Comparison of ENCODE assay signal across 18 mouse cellular contexts in the genomic region with DNA sequence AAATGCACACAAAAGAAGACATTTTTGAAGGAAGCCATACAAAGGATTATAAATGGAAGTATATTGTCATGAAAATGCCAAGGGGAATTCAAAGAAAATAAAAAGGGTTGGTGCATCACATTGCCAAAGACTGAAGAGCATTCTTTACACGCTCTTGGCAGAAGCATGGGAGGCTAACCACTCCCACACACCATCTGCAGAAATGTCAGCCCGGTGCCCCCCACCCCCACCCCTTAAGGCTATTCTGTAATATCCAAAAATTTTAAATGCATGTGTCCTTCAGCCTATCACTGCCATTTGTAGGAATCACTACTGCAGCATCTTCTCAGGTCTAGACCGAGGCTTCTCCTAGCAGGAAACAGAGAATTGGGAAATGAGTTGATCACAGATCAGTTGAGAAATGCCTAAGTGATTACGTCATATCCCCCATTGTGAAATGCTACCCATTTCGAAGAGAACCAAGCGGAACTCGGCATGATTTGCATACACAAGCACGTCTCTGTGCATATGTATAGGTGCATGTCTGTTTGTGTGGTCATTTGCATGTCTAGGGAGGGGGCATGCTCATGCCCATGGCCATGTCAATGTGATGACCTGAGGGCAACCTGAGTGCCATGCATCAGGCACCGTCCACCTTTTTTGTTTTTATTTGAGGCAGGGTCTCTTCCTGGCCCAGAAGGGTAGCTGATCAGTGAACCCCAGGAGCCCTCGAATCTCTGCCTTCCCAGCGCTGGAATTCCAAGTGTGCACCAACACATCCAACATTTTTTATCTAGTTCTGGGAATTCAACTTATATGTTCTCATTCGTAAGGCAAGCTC.
DNase-seq lines count a peak whose midpoint lies in the region; ATAC-seq and TF ChIP-seq lines count a peak whose summit lies in the region.
"Had no signal": no experiment of that assay in that cellular context is flagged by ENCODE, and none has a peak within 500 bp of the region (broad histone marks: within the 10 kb centered on the region; RNA-seq: fewer than 3 reads in every experiment).

No protein-coding gene starts in this region.

- no peak for ATAC-seq in hindbrain, embryonic 13.5 days (ENCODE audit: low FRiP score)
- no peak for ATAC-seq in midbrain, embryonic 11.5 days (ENCODE audit: low FRiP score)
- ATAC-seq in midbrain, postnatal 0 days (ENCODE audit: low FRiP score) = no peak
- peak; percentile 99 for ATAC-seq in megakaryocyte, adult 5-6 weeks (ENCODE audit: poor library complexity, severe bottlenecking)
- ATAC-seq: midbrain, embryonic 15.5 days had no signal

- H3K9ac ChIP-seq in hindbrain, embryonic 13.5 days = no peak overlapping the region
- H3K9ac ChIP-seq in midbrain, embryonic 11.5 days (ENCODE audit: low read length) = no peak overlapping the region
- H3K9ac ChIP-seq in midbrain, postnatal 0 days (replicated peaks; ENCODE audit: low read length, poor library complexity, severe bottlenecking) = no peak overlapping the region
- H3K9ac ChIP-seq: embryonic facial prominence, embryonic 13.5 days; midbrain, embryonic 15.5 days; neural tube, embryonic 12.5 days had no signal

- no peak overlapping the region for H3K4me3 ChIP-seq in hindbrain, embryonic 13.5 days
- no peak overlapping the region for H3K4me3 ChIP-seq in hindbrain, embryonic 10.5 days
- H3K4me3 ChIP-seq in midbrain, embryonic 11.5 days (ENCODE audit: low read depth, low read length) = no peak overlapping the region
- H3K4me3 ChIP-seq in midbrain, postnatal 0 days (ENCODE audit: low read depth, low read length) = no peak overlapping the region
- H3K4me3 ChIP-seq: embryonic facial prominence, embryonic 13.5 days; midbrain, embryonic 15.5 days; neural tube, embryonic 12.5 days had no signal

- peaks cover 12% of the 10 kb centered on the region for H3K4me1 ChIP-seq in hindbrain, embryonic 13.5 days (replicated peaks)
- H3K4me1 ChIP-seq in hindbrain, embryonic 10.5 days (replicated peaks) = peaks cover 22% of the 10 kb centered on the region
- H3K4me1 ChIP-seq in midbrain, embryonic 11.5 days (ENCODE audit: control insufficient read depth, insufficient read depth, low read length) = peaks cover 6% of the 10 kb centered on the region; the same call in 1 of the 2 replicates
- H3K4me1 ChIP-seq in midbrain, postnatal 0 days (ENCODE audit: insufficient read depth, low read length) = no peaks in the 10 kb centered on the region

- 0 out of 2 replicates have a peak overlapping the region, but pooled peaks have one; percentile 23 for H3K27ac ChIP-seq in hindbrain, embryonic 13.5 days
- H3K27ac ChIP-seq in hindbrain, embryonic 10.5 days = no peak overlapping the region
- no peak overlapping the region for H3K27ac ChIP-seq in midbrain, embryonic 11.5 days (ENCODE audit: low read depth, low read length)
- no peak overlapping the region for H3K27ac ChIP-seq in midbrain, postnatal 0 days (ENCODE audit: low read depth, low read length)
- H3K27ac ChIP-seq: embryonic facial prominence, embryonic 13.5 days; midbrain, embryonic 15.5 days; neural tube, embryonic 12.5 days had no signal

- no peak overlapping the region for H3K4me2 ChIP-seq in hindbrain, embryonic 13.5 days
- H3K4me2 ChIP-seq in midbrain, embryonic 11.5 days = no peak overlapping the region
- H3K4me2 ChIP-seq in midbrain, postnatal 0 days (ENCODE audit: low read depth, low read length, poor library complexity, severe bottlenecking) = no peak overlapping the region
- H3K4me2 ChIP-seq: embryonic facial prominence, embryonic 13.5 days; heart, embryonic 11.5 days; midbrain, embryonic 15.5 days; neural tube, embryonic 12.5 days had no signal

- H3K9me3 ChIP-seq in hindbrain, embryonic 13.5 days = no peaks in the 10 kb centered on the region
- H3K9me3 ChIP-seq in hindbrain, embryonic 10.5 days = no peaks in the 10 kb centered on the region
- no peaks in the 10 kb centered on the region; the same call in 1 of the 2 replicates for H3K9me3 ChIP-seq in midbrain, embryonic 11.5 days (ENCODE audit: control insufficient read depth, low read length)
- no peaks in the 10 kb centered on the region for H3K9me3 ChIP-seq in midbrain, postnatal 0 days (ENCODE audit: low read length)
- H3K9me3 ChIP-seq: embryonic facial prominence, embryonic 13.5 days; midbrain, embryonic 15.5 days; neural tube, embryonic 12.5 days had no signal

- peaks cover 4% of the 10 kb centered on the region; the same call in 1 of the 2 replicates for H3K36me3 ChIP-seq in hindbrain, embryonic 13.5 days
- H3K36me3 ChIP-seq in hindbrain, embryonic 10.5 days = peaks cover 5% of the 10 kb centered on the region; the same call in 1 of the 2 replicates
- H3K36me3 ChIP-seq in midbrain, embryonic 11.5 days (ENCODE audit: control insufficient read depth, insufficient read depth, low read length) = no peaks in the 10 kb centered on the region
- H3K36me3 ChIP-seq in midbrain, postnatal 0 days (ENCODE audit: insufficient read depth, low read length) = no peaks in the 10 kb centered on the region
- H3K36me3 ChIP-seq: embryonic facial prominence, embryonic 13.5 days; midbrain, embryonic 15.5 days; neural tube, embryonic 12.5 days had no signal

- no peak for DNase-seq in hindbrain, embryonic 10.5 days (ENCODE audit: low spot score)
- peak; percentile 60 for DNase-seq in midbrain, embryonic 11.5 days (ENCODE audit: low spot score, missing footprints)
- DNase-seq in midbrain, postnatal 0 days (ENCODE audit: low spot score) = no peak
- no peak for DNase-seq in cerebellum, adult 18-20 months
- no peak for DNase-seq in ovary, postnatal 36 days (ENCODE audit: low spot score)
- DNase-seq: cerebellum, adult 11 months; heart, postnatal 4 days; kidney, adult 18-20 months; kidney, postnatal 14 days; lung, postnatal 10 days; right cerebral cortex, postnatal 4 days had no signal

- TF ChIP-seq CTCF in midbrain, postnatal 0 days (IDR thresholded peaks at IDR 0.05) = no peak

- H3K27me3 ChIP-seq in hindbrain, embryonic 13.5 days = no peaks in the 10 kb centered on the region
- H3K27me3 ChIP-seq in hindbrain, embryonic 10.5 days (ENCODE audit: insufficient read depth, poor library complexity, severe bottlenecking) = no peaks in the 10 kb centered on the region
- no peaks in the 10 kb centered on the region for H3K27me3 ChIP-seq in midbrain, embryonic 11.5 days (ENCODE audit: control insufficient read depth, insufficient read depth, low read length)
- H3K27me3 ChIP-seq in midbrain, postnatal 0 days (ENCODE audit: insufficient read depth, low read length) = no peaks in the 10 kb centered on the region
- H3K27me3 ChIP-seq: CH12.LX; embryonic facial prominence, embryonic 13.5 days; midbrain, embryonic 15.5 days; neural tube, embryonic 12.5 days had no signal

- 61% methylated on average over 12 of the region's 12 CpGs for WGBS in hindbrain, embryonic 13.5 days
- 70% methylated on average over 12 of the region's 12 CpGs for WGBS in hindbrain, embryonic 10.5 days
- 83% methylated on average over 12 of the region's 12 CpGs for WGBS in midbrain, embryonic 11.5 days
- WGBS in midbrain, postnatal 0 days = 73% methylated on average over 12 of the region's 12 CpGs
